Mouse (Mus musculus) heart, postnatal 10 days (tissue): ENCODE data around the gene Fgfbp3. TPM values are rescaled to one million over a fixed set of nuclear protein-coding genes. Genes with fewer than 3 reads are reported as not detected.
A peak's percentile ranks its signal among the peaks of the same experiment; 100 is the strongest.
"Not testable (repeated sequence)": the region's sequence is repeated elsewhere in the genome, so short reads cannot be mapped to it uniquely, and the experiment has no call there.

ENCODE experiments used
- DNase-seq, 2 experiments: peaks; one replicate each; pipeline ENCODE4 v3.0.0; 2021
- intact Hi-C: fragments of 180-260 bp; cut with DNase I; formaldehyde crosslinking; loops from one replicate; pipeline ENCODE4 v1.15.1; 2025
- total RNA-seq, 2 experiments: library from RNA; stranded (reverse); gene quantifications; 2 replicates each; pipeline ENCODE4 v1.2.3; 2021

Gene Fgfbp3
- total RNA-seq, 2 experiments from 2014 or later = 2.9 to 4.4 TPM

- intact Hi-C loops = no loop called here
Measured at GRCm38 (mm10) chr19:36913064-36913463, 6.4 kb downstream of the Fgfbp3 start.

GRCm38 (mm10) chr19:36910424-36911045, 8.9 kb downstream of the Fgfbp3 start:
- DNase-seq = no peak
- intact Hi-C loops = no loop called here

More at GRCm38 (mm10) chr19:36913064-36913463, 6.4 kb downstream of the Fgfbp3 start:
- DNase-seq = no peak

- intact Hi-C loops = no loop called here
- DNase-seq = peak; percentile 34 to 78
Measured at GRCm38 (mm10) chr19:36909676-36910292, 9.6 kb downstream of the Fgfbp3 start.

GRCm38 (mm10) chr19:36909150-36909549, 10.3 kb downstream of the Fgfbp3 start:
- no peak for DNase-seq
- intact Hi-C loops = no loop called here

- intact Hi-C loops = no loop called here
- peak; percentile 61 to 76 for DNase-seq
Measured at GRCm38 (mm10) chr19:36904211-36905007, 15.0 kb downstream of the Fgfbp3 start.

GRCm38 (mm10) chr19:36903377-36903776, 16.0 kb downstream of the Fgfbp3 start:
- DNase-seq = no peak

GRCm38 (mm10) chr19:36897778-36898177, 21.6 kb downstream of the Fgfbp3 start:
- DNase-seq = peak; percentile 11 to 27
- intact Hi-C loops = no loop called here

More at GRCm38 (mm10) chr19:36903377-36903776, 16.0 kb downstream of the Fgfbp3 start:
- intact Hi-C loops = no loop called here

GRCm38 (mm10) chr19:36896791-36897569, 22.4 kb downstream of the Fgfbp3 start:
- intact Hi-C loops = no loop called here
- no peak for DNase-seq

- DNase-seq = no peak
- intact Hi-C loops = no loop called here
Measured at GRCm38 (mm10) chr19:36891746-36892145, 27.7 kb downstream of the Fgfbp3 start.

- no peak for DNase-seq
- intact Hi-C loops = loop anchor here (5.0 to 10.0 kb wide), 2 partner anchors 35 to 97 kb away; no protein-coding TSS in a partner anchor
Measured at GRCm38 (mm10) chr19:36887706-36888105, 31.7 kb downstream of the Fgfbp3 start.

- intact Hi-C loops = loop anchor here (5.0 to 10.0 kb wide), 2 partner anchors 34 to 98 kb away; no protein-coding TSS in a partner anchor
- no peak for DNase-seq
Measured at GRCm38 (mm10) chr19:36886316-36886715, 33.1 kb downstream of the Fgfbp3 start.

GRCm38 (mm10) chr19:36883119-36883518, 36.3 kb downstream of the Fgfbp3 start:
- peak in 1 of 2 experiments; percentile 54 for DNase-seq
- intact Hi-C loops = loop anchor here (10.0 kb wide), 1 partner anchor 102 kb away; no protein-coding TSS in a partner anchor

GRCm38 (mm10) chr19:36878743-36879495, 40.5 kb downstream of the Fgfbp3 start:
- intact Hi-C loops = no loop called here
- peak in 1 of 2 experiments; percentile 12 for DNase-seq

- DNase-seq = no peak
- intact Hi-C loops = no loop called here
Measured at GRCm38 (mm10) chr19:36877329-36877728, 42.1 kb downstream of the Fgfbp3 start.

GRCm38 (mm10) chr19:36874651-36875050, 44.8 kb downstream of the Fgfbp3 start:
- no peak for DNase-seq
- intact Hi-C loops = no loop called here

GRCm38 (mm10) chr19:36868675-36869074, 50.7 kb downstream of the Fgfbp3 start:
- DNase-seq, intact Hi-C loops: not testable (repeated sequence)
